Mouse (Mus musculus) small intestine, adult 2 months (tissue): Measurements from ENCODE around the gene Pde4d.

ENCODE experiments used
- CTCF ChIP-seq: fragments of 200-500 bp; IDR thresholded peaks from 2 replicates; pipeline ENCODE4 v1.5.1; 2012; ENCODE audit warnings: low read depth, mild to moderate bottlenecking, control low read depth, inconsistent platforms, low read length, moderate library complexity, mixed read lengths; ENCODE audit not compliant: insufficient replicate concordance, insufficient read length; ENCODE audit errors: extremely low read depth
- POLR2A ChIP-seq: fragments of 200-500 bp; IDR thresholded peaks from 2 replicates; pipeline ENCODE4 v1.6.1; 2012; ENCODE audit warnings: low read depth, mild to moderate bottlenecking, control low read depth, inconsistent platforms, low read length, moderate library complexity

DNA sequence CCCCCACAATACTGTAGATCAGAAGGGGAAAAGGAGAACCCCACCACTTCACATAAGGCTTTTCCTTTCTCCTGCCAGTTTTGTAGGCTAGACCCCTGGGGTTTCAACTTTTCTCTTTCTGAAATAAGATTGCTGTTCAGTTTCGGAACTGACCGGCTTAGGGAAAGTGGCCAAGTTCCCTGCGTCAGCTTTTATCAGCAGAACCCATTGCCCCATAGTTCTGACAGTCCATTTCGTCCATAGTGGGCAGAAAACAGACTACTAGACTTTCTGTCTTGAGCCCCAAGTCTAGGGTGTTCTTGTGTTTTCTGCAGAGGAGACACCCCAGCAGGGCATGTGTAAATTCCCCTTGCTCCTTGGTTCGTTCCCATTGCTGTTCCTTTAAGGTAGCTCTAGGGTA is 1452.1 kb downstream of the Pde4d start:
- no peak for TF ChIP-seq CTCF
- no peak for TF ChIP-seq POLR2A
